In the genomic region with DNA sequence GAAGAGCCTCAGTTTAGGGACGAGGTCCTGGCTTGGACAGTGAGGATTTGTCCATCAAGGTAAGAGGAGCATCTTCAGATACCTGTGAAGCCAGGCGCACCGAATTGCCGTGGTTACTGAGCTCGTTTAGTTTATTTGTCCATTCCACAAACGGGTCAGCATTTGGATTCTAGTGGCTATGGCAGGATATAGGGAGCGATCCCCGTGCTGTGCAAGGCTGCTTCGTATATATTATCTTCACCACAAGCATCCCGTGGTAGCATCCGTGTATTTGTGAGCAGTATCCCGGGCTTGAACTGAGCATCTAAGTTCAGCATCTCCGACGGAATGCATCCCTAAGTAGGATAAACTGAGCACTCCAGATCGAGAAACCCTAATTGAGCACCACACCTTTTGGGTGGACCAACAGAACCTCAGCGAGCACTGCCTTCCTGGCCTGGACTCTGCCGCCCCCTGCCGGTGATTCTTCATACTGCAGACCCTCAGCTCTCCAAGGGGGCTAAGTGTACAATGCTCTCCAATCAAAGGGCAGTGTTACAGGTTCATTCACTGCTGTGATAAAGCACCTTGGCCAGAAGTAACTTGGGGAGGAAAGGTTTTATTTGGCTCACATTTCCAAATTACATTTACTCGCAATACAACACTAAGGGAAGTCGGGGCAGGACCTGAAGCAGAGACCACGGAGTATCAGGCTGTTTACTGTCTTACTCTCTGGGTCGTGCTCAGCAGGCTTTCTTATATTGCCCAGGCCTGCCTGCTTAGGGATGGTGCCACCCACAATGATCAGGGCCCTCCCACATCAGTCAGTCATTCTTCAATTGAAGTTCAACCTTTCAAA, we compare ENCODE assay signal across 8 mouse cellular contexts.
DNase-seq lines count a peak whose midpoint lies in the region; ATAC-seq and TF ChIP-seq lines count a peak whose summit lies in the region.

No protein-coding gene starts in this region.

- no peaks in the 10 kb centered on the region for H3K4me1 ChIP-seq in forebrain, postnatal 0 days (ENCODE audit: insufficient read depth)
- no peaks in the 10 kb centered on the region for H3K4me1 ChIP-seq in hindbrain, embryonic 11.5 days (replicated peaks; ENCODE audit: control insufficient read depth, insufficient read depth, low read length)

- no peak overlapping the region; the same call in 1 of the 2 replicates for H3K4me2 ChIP-seq in forebrain, postnatal 0 days (ENCODE audit: low read depth)
- no peak overlapping the region for H3K4me2 ChIP-seq in hindbrain, embryonic 11.5 days (replicated peaks; ENCODE audit: low read depth, low read length)

- H3K9me3 ChIP-seq in forebrain, postnatal 0 days (ENCODE audit: low read length), result no peaks in the 10 kb centered on the region
- no peaks in the 10 kb centered on the region for H3K9me3 ChIP-seq in hindbrain, embryonic 11.5 days (ENCODE audit: control insufficient read depth, low read length)

- TF ChIP-seq CTCF in forebrain, postnatal 0 days (IDR thresholded peaks at IDR 0.05; ENCODE audit: low read depth), result peak; percentile 97
- TF ChIP-seq CTCF in layer of hippocampus, adult 2 months (conservative IDR thresholded peaks at IDR 0.05), result peak; percentile 99

- no peak overlapping the region for H3K9ac ChIP-seq in forebrain, postnatal 0 days
- H3K9ac ChIP-seq in hindbrain, embryonic 11.5 days (ENCODE audit: low read depth, low read length), result no peak overlapping the region

- H3K36me3 ChIP-seq in forebrain, postnatal 0 days (ENCODE audit: insufficient read depth), result no peaks in the 10 kb centered on the region
- no peaks in the 10 kb centered on the region for H3K36me3 ChIP-seq in hindbrain, embryonic 11.5 days (ENCODE audit: control insufficient read depth, insufficient read depth, low read length)

- no peak overlapping the region for H3K4me3 ChIP-seq in forebrain, postnatal 0 days (ENCODE audit: low read depth, low read length)
- H3K4me3 ChIP-seq in hindbrain, embryonic 11.5 days (ENCODE audit: low read depth, low read length), result no peak overlapping the region
- H3K4me3 ChIP-seq in layer of hippocampus, adult 2 months, result no peak overlapping the region

- no peaks in the 10 kb centered on the region for H3K27me3 ChIP-seq in forebrain, postnatal 0 days (ENCODE audit: insufficient read depth, low read length)
- H3K27me3 ChIP-seq in hindbrain, embryonic 11.5 days (ENCODE audit: control insufficient read depth, insufficient read depth, low read length), result no peaks in the 10 kb centered on the region

- ATAC-seq in forebrain, postnatal 0 days, result peak; percentile 78
- ATAC-seq in hindbrain, embryonic 11.5 days (ENCODE audit: low FRiP score), result peak; percentile 68

- DNase-seq in Muller cell, postnatal 12 days (ENCODE audit: inconsistent ontology term), result peak; percentile 36
- DNase-seq in cerebellum, adult 18-20 months, result peak; percentile 79 to 89
- DNase-seq in forebrain, postnatal 0 days, result peak; percentile 81
- peak; percentile 88 for DNase-seq in hindbrain, embryonic 11.5 days (ENCODE audit: low spot score)
- DNase-seq in layer of hippocampus, adult 2 months (ENCODE audit: low spot score in 2 of 2), result peak; percentile 57 to 92
- DNase-seq in lung, postnatal 25 days (ENCODE audit: low spot score), result peak; percentile 47
- peak; percentile 85 for DNase-seq in retina, embryonic 14.5 days (ENCODE audit: low spot score)
- peak; percentile 79 for DNase-seq in thymus, postnatal 25 days

- H3K27ac ChIP-seq in forebrain, postnatal 0 days (ENCODE audit: low read depth, low read length), result no peak overlapping the region
- no peak overlapping the region for H3K27ac ChIP-seq in hindbrain, embryonic 11.5 days (ENCODE audit: low read depth, low read length)
- no peak overlapping the region for H3K27ac ChIP-seq in layer of hippocampus, adult 2 months

- WGBS in forebrain, postnatal 0 days, result 53% methylated on average over 22 of the region's 22 CpGs
- 53% methylated on average over 22 of the region's 22 CpGs for WGBS in hindbrain, embryonic 11.5 days

Comparison
In these comparisons a context has a peak if more than half of its experiments do, and no peak if none do; other contexts are left out.
1. DNase-seq: peak in every context shown above with its lines; median percentile 88 in hindbrain, embryonic 11.5 days; 85 in retina, embryonic 14.5 days; 84 in cerebellum, adult 18-20 months; 81 in forebrain, postnatal 0 days; 79 in thymus, postnatal 25 days; 74 in layer of hippocampus, adult 2 months; 47 in lung, postnatal 25 days; 36 in Muller cell, postnatal 12 days.